Mouse (Mus musculus): Measurements from ENCODE around the gene Abcc12.

Abcc12 gene

DNA sequence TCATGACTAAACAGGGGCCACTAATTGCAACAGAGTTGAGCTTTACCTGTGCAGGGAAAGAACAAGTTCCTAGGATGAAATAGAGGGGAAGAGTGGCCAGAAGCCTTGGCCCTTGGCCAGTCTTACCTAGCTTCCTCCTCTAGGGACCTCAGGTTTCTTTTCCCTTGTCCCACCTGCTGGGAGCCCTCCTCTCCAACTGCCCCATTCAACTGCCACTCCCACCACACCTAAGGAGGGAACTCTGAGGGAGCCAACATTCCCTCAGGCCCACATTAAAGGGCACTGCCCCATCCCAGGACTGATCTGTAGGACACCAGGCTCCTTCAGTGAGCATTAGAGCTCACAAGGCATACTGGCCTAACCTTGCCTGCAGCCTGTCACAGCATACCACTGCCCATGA, at the start of gene Abcc12:
TSS of gene Abcc12 (minus strand) at position 229 of the 400 bp plus-strand sequence.
- no peak for DNase-seq (ENCODE audit: low read depth in 1 of 2, low spot score in 2 of 2)

DNA sequence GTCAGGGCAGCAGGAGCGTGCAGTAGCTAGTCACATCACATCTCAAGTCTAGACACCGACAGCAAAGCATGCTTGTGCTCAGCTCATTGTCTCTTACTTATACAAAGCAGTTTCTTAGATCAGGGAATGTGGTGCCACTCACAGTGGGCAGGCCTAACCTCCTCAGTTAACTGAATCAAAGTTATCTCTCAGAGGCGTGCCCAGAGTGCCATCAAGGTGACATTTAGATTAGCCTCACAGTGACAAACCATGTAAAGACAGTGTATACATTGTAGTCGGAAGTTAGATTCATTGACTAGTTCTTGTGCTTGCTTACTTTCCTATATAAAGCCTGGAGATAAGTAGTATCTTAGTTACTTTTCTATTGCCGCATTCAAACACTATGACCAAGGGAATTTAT, 49.7 kb upstream of the Abcc12 start:
- no peak for DNase-seq (ENCODE audit: low read depth in 1 of 2, low spot score in 2 of 2)

DNA sequence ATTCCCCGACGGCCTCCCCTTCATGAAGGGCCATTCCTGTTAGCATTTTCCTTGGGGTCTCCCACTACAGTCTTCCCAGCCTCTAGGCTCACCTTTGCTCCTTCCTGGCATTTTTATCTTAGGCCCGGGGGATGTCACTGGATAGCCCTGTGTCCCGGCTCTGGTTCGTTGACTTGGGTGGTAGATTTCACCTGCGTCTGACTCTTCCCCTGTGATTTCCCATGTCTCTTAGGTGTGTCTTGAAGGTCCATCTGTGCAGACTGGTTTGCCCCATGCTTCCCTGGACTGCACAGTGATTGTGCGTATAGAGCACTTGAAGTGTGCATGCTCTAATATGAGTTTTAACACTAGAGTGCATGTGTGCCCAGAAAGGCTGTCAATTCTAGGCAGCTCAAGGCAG, 44.4 kb upstream of the Abcc12 start:
- no peak for DNase-seq (ENCODE audit: low read depth in 1 of 2, low spot score in 2 of 2)

DNA sequence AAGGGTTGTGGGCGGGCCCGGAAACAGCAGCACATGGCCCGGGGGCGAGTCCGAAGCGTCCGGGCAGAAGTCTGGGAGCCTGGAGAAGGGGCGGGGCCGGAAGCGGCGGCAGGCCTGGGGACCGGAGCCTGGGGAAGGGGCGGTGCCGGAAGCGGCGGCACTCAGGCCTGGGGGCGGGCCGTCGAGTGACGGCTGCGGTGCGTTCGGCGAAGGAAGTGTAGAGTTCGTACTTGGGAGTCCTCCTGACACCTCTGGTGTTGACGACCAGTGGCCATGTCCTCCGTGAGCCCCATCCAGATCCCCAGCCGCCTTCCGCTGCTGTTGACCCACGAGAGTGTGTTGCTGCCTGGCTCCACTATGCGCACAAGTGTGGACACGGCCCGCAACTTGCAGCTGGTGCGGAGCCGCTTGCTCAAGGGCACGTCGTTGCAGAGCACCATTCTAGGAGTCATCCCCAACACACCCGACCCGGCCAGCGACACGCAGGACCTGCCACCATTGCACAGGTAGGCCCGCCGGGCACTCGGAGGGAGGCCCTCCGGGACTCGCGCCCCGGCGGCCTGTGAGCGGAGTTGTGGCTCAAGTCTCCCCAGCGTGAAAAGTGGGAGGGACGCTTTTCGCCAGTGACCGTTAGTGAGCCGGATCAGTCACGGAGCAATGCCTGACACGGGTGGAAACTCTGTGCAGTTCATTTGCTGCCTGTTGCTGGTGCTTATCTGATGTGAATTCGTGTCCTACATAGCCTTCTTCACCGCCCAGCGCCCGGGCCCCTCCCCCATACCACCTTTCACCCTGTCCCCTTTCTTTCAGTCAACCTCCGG, 43.6 kb upstream of the Abcc12 start, which contains the start of gene Lonp2:
TSS of gene Lonp2 (plus strand) at position 133 of the 821 bp plus-strand sequence.
- DNase-seq (ENCODE audit: low read depth in 1 of 2, low spot score in 2 of 2) = peak; percentile 95

DNA sequence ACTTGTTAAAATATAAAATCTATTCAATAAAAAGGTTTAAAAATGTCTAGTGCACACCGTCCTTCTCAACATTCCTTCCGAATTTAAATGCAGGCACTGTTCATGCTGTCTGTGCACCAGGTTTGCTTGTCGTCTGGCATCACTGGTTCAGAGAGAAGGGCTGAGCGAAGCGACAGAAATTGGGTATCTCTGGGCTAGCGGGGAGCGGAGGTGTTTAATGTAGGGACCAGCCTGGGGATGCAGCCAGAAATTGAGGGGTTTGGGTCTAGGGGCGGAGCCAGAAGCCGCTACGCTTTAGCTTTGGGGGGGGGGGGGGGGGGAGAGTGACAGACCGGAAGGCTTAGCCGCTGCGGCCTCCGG, 43.0 kb upstream of the Abcc12 start:
- no peak for DNase-seq (ENCODE audit: low read depth in 1 of 2, low spot score in 2 of 2)

DNA sequence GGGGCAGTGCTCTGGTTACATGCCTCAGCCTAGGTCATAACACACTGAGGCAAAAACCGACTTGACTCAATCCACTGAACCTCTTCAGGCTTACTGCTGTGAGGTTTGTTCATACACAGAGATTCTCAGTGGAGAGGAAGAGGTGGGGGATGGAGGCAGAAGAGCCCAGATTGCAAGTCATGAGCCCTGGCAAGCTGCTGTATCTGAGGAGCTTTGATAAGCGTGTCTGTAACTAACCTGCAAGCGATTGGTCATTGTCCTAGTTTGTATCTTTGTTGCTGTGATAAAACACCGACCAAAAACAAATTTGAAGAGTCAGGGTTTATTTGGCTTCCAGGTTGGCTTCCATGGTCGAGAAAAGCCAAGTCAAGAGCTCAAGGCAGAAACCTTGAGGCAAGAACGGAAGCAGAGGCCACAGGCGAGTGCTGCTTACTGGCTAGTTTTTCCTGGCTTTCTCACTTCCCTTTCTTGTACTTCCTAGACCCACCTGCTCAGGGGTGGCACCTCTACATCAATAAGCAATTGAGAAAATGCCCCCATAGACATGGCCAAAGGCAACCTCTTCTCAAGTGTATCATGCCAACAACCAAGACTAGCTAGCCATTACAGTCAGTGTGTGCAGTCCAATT, 37.4 kb upstream of the Abcc12 start:
- DNase-seq (ENCODE audit: low read depth in 1 of 2, low spot score in 2 of 2) = no peak

DNA sequence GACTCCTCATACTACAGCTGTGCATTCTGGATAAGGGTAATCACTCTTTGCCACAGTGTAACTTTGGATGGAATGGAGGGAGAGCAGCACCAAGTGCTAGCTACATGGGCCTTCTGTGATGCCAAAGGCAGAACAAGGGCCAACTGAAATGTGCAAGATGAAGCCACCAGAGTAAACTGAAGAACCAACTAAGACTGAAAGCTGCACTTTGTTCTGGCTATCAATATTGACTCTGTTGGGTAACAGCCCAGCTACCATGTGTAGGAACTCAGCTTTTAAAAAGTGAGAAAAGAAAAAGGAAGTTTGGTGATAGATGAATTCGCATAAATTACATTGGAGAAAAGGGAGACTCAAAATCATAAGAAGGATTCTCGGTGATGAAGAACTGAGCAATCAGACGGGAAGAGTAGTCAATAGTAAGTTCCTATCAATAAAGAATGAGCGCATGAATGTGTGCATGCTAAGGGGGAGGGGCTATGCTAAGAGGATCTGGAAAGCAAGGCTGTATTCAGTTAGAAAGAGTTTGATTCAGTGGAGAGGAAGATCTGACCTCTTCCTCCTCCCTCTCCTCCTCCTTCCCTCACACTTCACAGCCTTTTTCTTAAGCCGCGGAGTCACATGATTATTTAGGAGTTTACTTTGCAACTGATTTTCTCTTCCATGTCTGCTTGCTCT, 34.7 kb upstream of the Abcc12 start:
- DNase-seq (ENCODE audit: low read depth in 1 of 2, low spot score in 2 of 2) = no peak

DNA sequence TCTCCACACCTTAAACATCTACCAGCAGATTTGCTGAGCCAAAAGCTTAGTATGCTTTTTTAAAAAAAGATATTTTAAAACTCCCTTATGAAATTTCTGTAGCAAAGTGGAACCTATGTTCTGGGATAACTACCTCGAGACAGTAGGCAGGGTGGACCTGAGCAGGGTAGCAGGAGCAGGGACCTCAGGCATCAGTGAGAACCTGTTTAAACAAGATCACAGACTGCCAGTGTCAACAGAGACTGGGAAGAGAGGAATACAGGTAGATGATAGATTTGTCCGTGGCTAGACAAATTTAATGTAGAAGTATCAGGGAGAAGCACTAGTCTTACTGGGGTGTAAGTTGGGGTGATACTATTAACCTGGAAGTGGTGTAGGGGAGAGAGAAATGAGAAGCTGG, 33.3 kb upstream of the Abcc12 start:
- no peak for DNase-seq (ENCODE audit: low read depth in 1 of 2, low spot score in 2 of 2)

DNA sequence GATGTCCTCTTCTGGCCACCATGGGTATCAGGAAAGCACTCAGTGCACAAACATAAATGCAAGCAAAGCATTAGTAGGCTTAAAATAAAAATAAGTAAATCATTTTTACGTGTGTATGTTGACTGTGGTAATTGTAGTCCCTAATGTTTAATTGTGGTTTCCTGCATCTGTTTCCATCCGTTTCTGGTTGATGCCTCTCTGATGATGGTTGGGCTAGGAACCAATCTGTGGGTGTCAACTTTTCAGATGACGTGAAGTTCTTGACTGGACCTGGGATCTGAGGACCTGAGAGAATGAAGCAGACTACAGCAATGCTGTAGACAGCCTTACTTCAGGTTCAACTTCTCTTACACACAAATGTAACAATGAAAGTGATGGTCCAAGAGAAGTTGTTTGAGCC, 24.2 kb upstream of the Abcc12 start:
- DNase-seq (ENCODE audit: low read depth in 1 of 2, low spot score in 2 of 2) = no peak

DNA sequence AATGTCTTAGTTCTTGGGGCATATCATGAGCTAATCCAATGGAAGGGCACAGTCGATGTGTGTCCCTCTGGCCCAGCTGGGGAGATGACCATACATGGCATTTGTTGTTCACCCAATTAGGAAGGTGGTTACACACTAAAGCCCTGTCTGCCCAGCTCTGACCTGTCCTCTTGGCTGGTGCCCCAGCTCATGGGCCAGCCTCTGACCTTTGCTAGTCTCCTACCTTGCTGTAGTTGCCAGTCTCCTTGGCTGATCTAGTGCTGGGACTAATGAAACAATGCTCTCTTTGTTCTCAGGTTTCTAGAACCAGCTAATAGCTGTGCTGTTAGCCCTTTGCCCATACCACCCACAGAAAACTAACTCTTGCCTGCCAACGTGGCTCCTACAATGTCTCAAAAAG, 22.7 kb upstream of the Abcc12 start:
- no peak for DNase-seq (ENCODE audit: low read depth in 1 of 2, low spot score in 2 of 2)

DNA sequence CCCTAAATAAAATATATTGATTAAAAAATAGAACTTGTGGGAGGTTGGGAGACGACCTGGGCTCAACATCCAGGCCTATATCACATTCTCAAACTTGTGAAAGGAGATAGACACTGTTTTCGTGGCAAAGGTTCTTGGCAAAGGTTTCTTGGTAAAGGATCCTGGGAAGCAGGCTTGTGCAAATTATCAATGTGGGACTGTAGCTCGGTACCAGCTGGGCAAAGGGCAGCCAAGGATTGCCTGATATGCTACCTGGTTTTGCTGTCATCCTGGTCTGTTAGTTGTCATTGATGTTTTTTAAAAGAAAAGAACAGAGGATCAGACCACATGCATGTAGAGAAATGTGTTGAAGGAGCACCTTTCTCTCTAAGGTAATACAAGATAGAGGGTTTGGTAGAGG, 19.8 kb upstream of the Abcc12 start:
- no peak for DNase-seq (ENCODE audit: low read depth in 1 of 2, low spot score in 2 of 2)

DNA sequence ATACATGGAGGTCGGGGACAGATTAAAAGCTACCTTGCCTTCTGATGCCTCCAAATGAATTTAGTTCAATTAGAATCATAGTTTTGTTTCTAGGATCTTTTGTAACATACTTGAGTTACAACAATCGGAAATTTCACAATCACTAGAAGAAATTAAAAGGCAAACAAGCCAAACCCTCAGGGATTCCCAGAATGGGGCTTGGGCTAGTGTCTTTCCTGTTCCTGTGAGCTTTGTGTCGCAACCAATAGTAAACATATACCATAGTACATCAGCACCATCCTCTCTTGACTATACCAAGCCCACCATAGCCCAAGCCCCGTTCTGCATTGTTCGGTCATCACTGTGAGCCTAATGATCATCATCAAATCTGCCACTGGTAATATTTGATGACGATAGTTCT, 18.8 kb upstream of the Abcc12 start:
- DNase-seq (ENCODE audit: low read depth in 1 of 2, low spot score in 2 of 2) = no peak

DNA sequence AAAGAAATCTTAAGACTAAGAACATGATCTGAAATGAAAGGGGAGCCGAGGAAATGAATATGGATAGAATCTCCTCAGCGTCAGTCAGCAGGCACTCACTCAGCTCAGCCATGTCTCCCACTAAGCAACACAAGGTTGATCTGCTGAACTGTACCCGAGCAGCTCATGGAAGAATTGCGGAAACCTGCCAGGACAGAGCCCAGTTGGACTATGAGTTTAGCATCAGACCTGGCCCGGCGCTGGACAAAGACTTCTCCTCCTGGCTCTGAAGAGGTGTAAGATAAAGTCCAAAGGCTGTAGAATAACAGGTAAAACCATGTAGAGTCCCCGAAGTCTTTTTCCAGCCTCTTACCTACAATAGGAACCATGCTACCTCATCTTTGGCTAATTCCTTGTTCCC, 17.2 kb upstream of the Abcc12 start:
- no peak for DNase-seq (ENCODE audit: low read depth in 1 of 2, low spot score in 2 of 2)

DNA sequence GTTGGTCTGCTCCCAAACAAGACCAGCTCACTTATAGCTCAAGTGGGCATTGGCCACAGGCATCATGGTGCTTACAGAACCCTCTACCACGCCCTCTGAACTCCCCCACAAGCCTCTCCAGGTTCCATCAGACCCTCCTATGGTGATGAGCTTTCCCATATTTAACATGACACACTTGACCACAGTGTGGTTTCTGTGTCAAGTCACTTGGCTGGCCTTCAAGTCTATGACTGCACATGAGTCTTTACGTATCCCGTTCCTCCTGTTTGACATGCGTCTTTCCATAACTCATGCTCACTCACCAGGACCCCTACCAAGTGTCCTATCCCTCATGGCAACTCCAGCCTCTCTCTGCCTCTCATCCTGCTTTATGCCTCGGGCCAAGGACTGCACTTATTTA, 15.2 kb upstream of the Abcc12 start:
- DNase-seq (ENCODE audit: low read depth in 1 of 2, low spot score in 2 of 2) = no peak

DNA sequence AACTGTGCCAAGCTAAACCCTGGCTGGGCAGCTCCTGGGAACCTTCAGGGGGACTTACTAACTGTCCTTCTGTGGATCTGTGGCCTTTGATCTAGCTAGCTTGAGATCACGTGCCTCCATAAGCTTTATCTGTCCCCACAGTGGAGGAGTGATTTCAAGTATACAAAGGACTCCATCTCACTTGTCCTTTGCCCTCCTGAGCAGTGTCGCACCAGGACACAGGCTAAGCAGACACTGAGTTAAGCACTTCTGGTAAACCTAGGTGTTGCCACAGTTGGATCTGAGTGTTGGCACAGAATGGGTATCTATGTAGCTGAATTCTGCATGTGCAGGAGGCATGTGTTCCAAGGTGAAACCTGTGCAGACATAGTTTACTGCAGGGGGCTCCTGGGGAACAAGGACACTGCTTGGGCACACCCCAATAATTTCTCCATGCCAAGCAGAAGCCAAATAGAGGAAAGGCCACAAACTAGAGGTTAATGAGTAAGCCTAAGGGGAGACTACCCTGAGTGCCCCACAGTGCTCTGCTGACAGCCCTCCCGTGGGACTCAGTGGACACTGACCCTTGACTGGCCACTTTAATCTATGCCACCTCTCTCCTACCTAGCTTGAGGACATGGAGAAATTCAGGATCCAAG, 13.8 kb upstream of the Abcc12 start:
- DNase-seq (ENCODE audit: low read depth in 1 of 2, low spot score in 2 of 2) = no peak

DNA sequence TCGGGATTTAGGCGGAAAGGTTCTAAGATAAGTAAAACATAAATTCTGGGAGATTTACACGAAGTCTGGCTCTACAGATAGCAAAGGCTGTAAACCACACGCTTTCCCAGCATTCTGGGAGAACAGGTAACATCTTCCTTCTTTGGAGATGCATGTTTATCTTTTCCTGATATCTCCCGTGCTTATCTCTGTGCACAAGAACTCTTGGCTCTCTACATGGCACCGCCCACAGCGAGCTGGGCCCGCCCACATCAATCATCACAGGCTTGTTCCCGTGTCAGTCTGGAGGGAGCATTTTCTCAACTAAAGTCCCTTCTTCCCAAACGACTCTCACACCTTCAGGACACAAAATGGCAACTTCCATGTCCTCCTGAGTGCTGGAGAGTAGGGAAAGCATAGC, 12.6 kb upstream of the Abcc12 start:
- no peak for DNase-seq (ENCODE audit: low read depth in 1 of 2, low spot score in 2 of 2)

DNA sequence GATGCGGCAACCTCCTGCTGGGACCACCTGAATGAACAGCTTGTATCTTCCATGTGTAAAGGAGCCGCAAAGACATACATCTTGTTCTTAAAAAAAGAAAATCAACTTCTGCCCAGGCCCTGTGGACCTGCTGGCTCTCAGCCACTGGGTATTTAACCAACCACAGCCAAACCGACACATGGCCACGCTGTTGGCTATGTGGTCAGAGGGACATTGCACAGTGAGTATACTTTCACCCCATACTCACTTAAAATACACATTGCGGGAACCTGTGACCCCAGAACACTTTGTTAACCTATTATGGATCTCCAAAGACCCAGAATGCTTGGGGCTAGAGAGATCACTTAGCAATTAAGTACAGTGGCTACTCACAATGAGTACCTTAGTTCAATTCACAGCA, 7.9 kb upstream of the Abcc12 start:
- DNase-seq (ENCODE audit: low read depth in 1 of 2, low spot score in 2 of 2) = no peak

DNA sequence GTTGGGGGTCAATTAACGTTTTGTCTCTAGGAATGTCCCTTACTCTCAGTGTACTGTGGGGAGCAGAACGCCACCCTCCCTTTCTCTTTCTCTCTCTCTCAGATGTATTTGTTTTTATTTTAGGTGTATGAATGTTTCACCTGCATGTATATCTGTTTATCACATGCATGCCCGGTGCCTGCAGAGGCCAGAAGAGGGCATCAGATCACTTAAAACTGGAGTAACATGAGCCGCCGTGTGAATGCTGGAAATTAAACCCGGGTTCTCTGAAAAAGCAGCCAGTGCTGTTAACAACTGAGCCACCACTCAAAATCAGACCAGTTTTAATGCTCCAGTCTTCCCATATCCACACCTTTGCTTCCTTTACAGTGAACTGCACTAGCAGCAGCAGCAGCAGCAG, 6.2 kb upstream of the Abcc12 start:
- DNase-seq (ENCODE audit: low read depth in 1 of 2, low spot score in 2 of 2) = no peak

DNA sequence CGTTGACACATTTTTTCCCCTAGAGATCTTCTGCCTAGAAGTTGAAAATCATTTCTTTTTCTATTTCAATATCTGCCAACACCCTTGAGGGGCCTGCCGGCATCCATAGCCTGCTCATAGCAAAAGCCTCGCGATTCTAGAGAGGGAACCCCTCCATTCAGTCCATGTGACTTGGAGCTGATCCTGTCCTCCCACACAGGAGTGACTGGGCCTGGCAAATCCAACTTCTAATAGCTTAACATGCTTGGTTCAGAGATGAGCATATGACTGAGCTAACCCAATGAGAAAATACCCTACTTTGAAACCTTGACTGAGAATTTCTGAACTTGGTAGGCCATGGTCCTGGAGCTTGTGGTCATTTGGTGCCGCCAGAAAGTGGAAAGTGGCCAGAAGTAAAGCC, 5.6 kb upstream of the Abcc12 start:
- no peak for DNase-seq (ENCODE audit: low read depth in 1 of 2, low spot score in 2 of 2)

DNA sequence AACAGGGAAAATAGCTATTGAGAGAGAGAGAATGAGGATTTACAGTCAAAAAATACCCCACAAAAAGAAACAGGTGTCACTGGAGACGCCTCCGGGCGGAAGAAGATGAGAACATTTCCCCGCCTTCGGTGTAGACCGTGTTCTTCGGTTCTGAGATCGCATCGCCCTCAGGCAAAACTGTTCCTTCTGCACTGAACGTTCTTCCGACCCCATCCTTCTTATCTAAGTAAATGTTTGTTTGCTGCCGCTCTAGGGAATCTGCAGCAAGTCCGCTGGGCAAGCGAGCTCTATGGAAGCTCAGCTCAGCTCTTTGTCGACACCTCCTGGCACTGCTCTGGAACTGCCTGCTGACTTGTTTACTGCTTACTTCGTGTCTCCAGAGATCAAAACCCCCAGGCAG, 5.0 kb upstream of the Abcc12 start:
- peak in 1 of 2 experiments; percentile 18 for DNase-seq (ENCODE audit: low read depth in 1 of 2, low spot score in 2 of 2)

DNA sequence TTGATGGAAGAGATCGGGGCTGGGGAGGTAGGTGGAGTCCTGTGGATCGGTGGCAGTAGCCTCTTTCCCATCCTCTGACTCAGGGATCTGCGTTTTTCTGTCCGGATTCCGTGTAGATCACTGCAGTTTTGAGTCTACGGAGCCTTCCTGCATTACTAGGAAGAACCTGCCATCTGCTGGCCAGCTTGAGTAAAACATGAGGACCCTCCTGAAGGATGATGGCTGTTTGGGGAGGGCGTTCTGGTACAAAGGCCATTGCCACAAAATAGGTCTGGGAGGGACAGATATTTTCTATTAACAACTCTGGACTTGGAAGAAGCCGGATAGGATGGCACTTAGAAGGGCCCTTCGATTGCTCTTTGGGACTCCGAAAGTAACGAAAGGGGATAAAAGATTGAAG, 4.6 kb upstream of the Abcc12 start:
- peak; percentile 14 to 32 for DNase-seq (ENCODE audit: low read depth in 1 of 2, low spot score in 2 of 2)

DNA sequence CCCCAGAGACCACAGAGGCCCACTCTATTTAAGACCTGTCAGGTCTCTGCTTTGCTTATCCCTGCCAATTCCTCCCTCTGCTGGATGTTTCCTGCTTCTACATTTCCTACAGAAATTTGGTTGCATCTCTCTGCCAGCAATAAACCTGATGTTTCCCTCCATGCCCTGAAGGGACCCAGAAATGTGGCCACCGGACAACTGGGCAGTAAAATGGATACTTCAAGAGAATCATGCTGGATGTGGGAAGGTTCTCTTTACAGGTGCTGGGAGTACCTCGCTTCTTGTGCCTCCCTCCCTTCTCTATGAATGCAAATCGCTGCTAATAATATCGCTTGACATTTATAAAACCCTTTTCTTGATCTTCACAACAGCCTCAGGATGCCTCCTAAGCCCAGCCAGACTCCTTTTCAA, 1.4 kb upstream of the Abcc12 start:
- DNase-seq (ENCODE audit: low read depth in 1 of 2, low spot score in 2 of 2) = no peak

Data from monocyte, adult 2 months (primary cell).